Mouse (Mus musculus) MEL (cell line): ENCODE data around the gene Cggbp1.

ENCODE experiments used
- CTCF ChIP-seq, 3 experiments: IDR thresholded peaks in 2 of 3; conservative IDR thresholded peaks in 1 of 3; 2 replicates each; pipeline ENCODE4 v1.5.1; 2011 to 2012; ENCODE audit warnings: low read length in 3 of 3, low read depth in 2 of 3, mild to moderate bottlenecking in 2 of 3, improper control_type of control experiment in 1 of 3, inconsistent platforms in 1 of 3, mixed read lengths in 1 of 3, moderate library complexity in 1 of 3; ENCODE audit not compliant: control insufficient read depth in 1 of 3, insufficient read depth in 1 of 3, poor library complexity in 1 of 3, severe bottlenecking in 1 of 3
- EP300 ChIP-seq, 2 experiments: IDR thresholded peaks; 2 replicates each; pipeline ENCODE4 v1.6.1; 2011; ENCODE audit warnings: improper control_type of control experiment in 2 of 2, low read length in 2 of 2, low read depth in 1 of 2, mild to moderate bottlenecking in 1 of 2
- GATA1 ChIP-seq: IDR thresholded peaks from 2 replicates; pipeline ENCODE4 v1.6.1; 2011; ENCODE audit warnings: low read depth, low read length, improper control_type of control experiment

DNA sequence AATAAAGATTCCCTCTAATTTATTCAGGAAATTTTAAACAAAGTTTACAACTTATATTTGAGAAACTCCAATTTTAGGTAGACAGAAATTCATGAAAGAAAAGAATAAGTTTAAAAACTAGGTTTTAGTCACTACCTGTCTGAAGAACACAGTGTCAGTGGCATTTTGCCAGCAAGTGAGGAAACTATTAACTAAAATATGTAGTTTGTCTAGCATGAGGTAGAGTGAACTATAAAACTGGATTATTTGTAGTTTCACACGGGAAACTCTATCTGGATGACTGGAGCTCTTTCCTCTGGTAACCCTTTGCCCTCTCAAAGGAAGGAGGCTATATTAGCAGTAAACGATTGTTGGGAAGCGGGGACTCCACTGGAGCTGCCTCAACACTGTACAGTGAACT lies 48.8 kb upstream of the Cggbp1 start:
- no peak for TF ChIP-seq EP300 (IDR thresholded peaks at IDR 0.05; ENCODE audit: low read depth in 1 of 2, low read length in 2 of 2)
- TF ChIP-seq CTCF (IDR thresholded peaks at IDR 0.05 in 2 of 3, conservative IDR thresholded peaks at IDR 0.05 in 1 of 3; ENCODE audit: control insufficient read depth in 1 of 3, insufficient read depth in 1 of 3, low read depth in 2 of 3, low read length in 3 of 3, poor library complexity in 1 of 3, severe bottlenecking in 1 of 3) = no peak
- TF ChIP-seq GATA1 = no peak
